Mouse (Mus musculus) liver, embryonic 16.5 days (tissue): ENCODE data around the gene Fbxo6. TPM values are rescaled to one million over a fixed set of nuclear protein-coding genes. Genes with fewer than 3 reads are reported as not detected.

Experiments used
- ATAC-seq: fragments of 200-750 bp; cut with Nextera tagmentation; 2 replicates; pipeline ENCODE4 v1.8.0; 2017; ENCODE audit warnings: low read depth, mild to moderate bottlenecking, moderate number of reproducible peaks, moderate library complexity
- H3K27ac ChIP-seq: fragments of 300-500 bp; sonication (generic); 2 replicates; pipeline ENCODE4 v1.5.1; 2014; ENCODE audit warnings: mild to moderate bottlenecking, low read length
- H3K27me3 ChIP-seq: fragments of 300-500 bp; sonication (generic); 2 replicates; pipeline ENCODE4 v1.6.1; 2014; ENCODE audit warnings: low read depth, low read length, mixed read lengths; ENCODE audit not compliant: control insufficient read depth, insufficient read depth
- H3K36me3 ChIP-seq: fragments of 300-500 bp; sonication (generic); 2 replicates; pipeline ENCODE4 v1.6.1; 2014; ENCODE audit warnings: mild to moderate bottlenecking; ENCODE audit not compliant: control insufficient read depth, insufficient read depth
- H3K4me1 ChIP-seq: fragments of 300-500 bp; sonication (generic); 2 replicates; pipeline ENCODE4 v1.6.1; 2014; ENCODE audit warnings: low read depth, low read length, mixed read lengths; ENCODE audit not compliant: control insufficient read depth
- H3K4me2 ChIP-seq: fragments of 300-500 bp; sonication (generic); 2 replicates; pipeline ENCODE4 v1.6.1; 2014; ENCODE audit warnings: low read depth, low read length, mixed read lengths
- H3K4me3 ChIP-seq: fragments of 300-500 bp; sonication (generic); 2 replicates; pipeline ENCODE4 v1.5.1; 2014; ENCODE audit warnings: low read depth, mild to moderate bottlenecking, low read length
- H3K9ac ChIP-seq: fragments of 300-500 bp; sonication (generic); 2 replicates; pipeline ENCODE4 v1.6.1; 2014; ENCODE audit warnings: low read depth, low read length
- H3K9me3 ChIP-seq: fragments of 300-500 bp; sonication (generic); replicated peaks from 2 replicates; pipeline ENCODE4 v1.6.1; 2016; ENCODE audit warnings: low read length; ENCODE audit not compliant: control insufficient read depth
- WGBS: fragments of 180-500 bp; shearing (Covaris S2); extraction: QIAGEN DNeasy Blood & Tissue Kit; methylation state at CpG from one replicate; pipeline ENCODE4 v1.1.7; 2014; ENCODE audit not compliant: insufficient replicate concordance; 5-methylcytosine and 5-hydroxymethylcytosine counted together
- polyA plus RNA-seq: library from polyadenylated mRNA; unstranded; fragments of >200 nt; fragmentation: Nextera tagmentation; extraction: Ambion mirVana; gene quantifications from 2 replicates; pipeline ENCODE4 v1.2.1, GENCODE M21; 2015

Gene Fbxo6
- polyA plus RNA-seq, 1 experiment from 2014 or later = 11.4 TPM

- H3K4me1 ChIP-seq = peaks cover 13% of the 10 kb centered on the region
- H3K9ac ChIP-seq = no peak overlapping the region
- no peak overlapping the region for H3K4me2 ChIP-seq
- H3K4me3 ChIP-seq = no peak overlapping the region
- H3K27me3 ChIP-seq = peaks cover 21% of the 10 kb centered on the region
- H3K9me3 ChIP-seq = no peaks in the 10 kb centered on the region
- ATAC-seq = no peak
- H3K36me3 ChIP-seq = no peaks in the 10 kb centered on the region
- H3K27ac ChIP-seq = no peak overlapping the region
- 57% methylated on average over 8 of the region's 8 CpGs for WGBS
These were observed 14.4 kb downstream of the Fbxo6 start for GRCm38 (mm10) chr4:148137503-148137902.

- H3K4me3 ChIP-seq = no peak overlapping the region
- no peak overlapping the region for H3K9ac ChIP-seq
- H3K36me3 ChIP-seq = no peaks in the 10 kb centered on the region
- no peaks in the 10 kb centered on the region for H3K9me3 ChIP-seq
- H3K4me2 ChIP-seq = no peak overlapping the region
- no peak overlapping the region for H3K27ac ChIP-seq
- H3K27me3 ChIP-seq = peaks cover 46% of the 10 kb centered on the region
- WGBS = 16% methylated on average over 8 of the region's 8 CpGs
- peaks cover 5% of the 10 kb centered on the region for H3K4me1 ChIP-seq
- no peak for ATAC-seq
These were observed 17.0 kb downstream of the Fbxo6 start for GRCm38 (mm10) chr4:148134988-148135387.

- ATAC-seq = no peak
- Histone ChIP-seq H3K27me3 (peaks cover 50% of the 10 kb centered on the region), H3K4me2 (no peak overlapping the region), H3K27ac (no peak overlapping the region), H3K9ac (no peak overlapping the region), H3K4me3 (no peak overlapping the region), H3K36me3 (no peaks in the 10 kb centered on the region), H3K4me1 (no peaks in the 10 kb centered on the region; the same call in 1 of the 2 replicates), H3K9me3 (no peaks in the 10 kb centered on the region)
- 3% methylated on average over 21 of the region's 21 CpGs for WGBS
These were observed 20.4 kb downstream of the Fbxo6 start for GRCm38 (mm10) chr4:148131497-148132081.

GRCm38 (mm10) chr4:148130561-148131413 lies 21.2 kb downstream of the Fbxo6 start, which contains the start of gene Draxin:
Gene Draxin, minus strand, starts transcription at chr4:148130698.
- no peaks in the 10 kb centered on the region; the same call in 1 of the 2 replicates for H3K4me1 ChIP-seq
- H3K27ac ChIP-seq = no peak within 1 kb of the TSS
- H3K36me3 ChIP-seq = no peaks in the 10 kb centered on the region
- no peaks in the 10 kb centered on the region for H3K9me3 ChIP-seq
- ATAC-seq = peak; percentile 37
- H3K4me2 ChIP-seq = peak within 1 kb of the TSS; percentile 37
- H3K9ac ChIP-seq = no peak within 1 kb of the TSS
- WGBS = 2% methylated on average over 70 of the region's 87 CpGs
- peaks cover 50% of the 10 kb centered on the region for H3K27me3 ChIP-seq
- H3K4me3 ChIP-seq = peak within 1 kb of the TSS; percentile 36

- no peaks in the 10 kb centered on the region for H3K9me3 ChIP-seq
- no peak within 1 kb of the TSS for H3K27ac ChIP-seq
- WGBS = 1% methylated on average over 17 of the region's 18 CpGs
- H3K4me3 ChIP-seq = peak within 1 kb of the TSS; percentile 36
- peaks cover 50% of the 10 kb centered on the region for H3K27me3 ChIP-seq
- H3K9ac ChIP-seq = no peak within 1 kb of the TSS
- no peaks in the 10 kb centered on the region for H3K36me3 ChIP-seq
- peak within 1 kb of the TSS; percentile 37 for H3K4me2 ChIP-seq
- no peaks in the 10 kb centered on the region; the same call in 1 of the 2 replicates for H3K4me1 ChIP-seq
- no peak for ATAC-seq
These were observed 21.8 kb downstream of the Fbxo6 start, which contains the start of gene Mad2l2 for GRCm38 (mm10) chr4:148130133-148130532. Gene Mad2l2, plus strand, starts transcription at chr4:148130384.

- Histone ChIP-seq H3K9ac (no peak overlapping the region), H3K36me3 (no peaks in the 10 kb centered on the region), H3K4me3 (no peak overlapping the region), H3K27ac (no peak overlapping the region), H3K9me3 (no peaks in the 10 kb centered on the region), H3K4me2 (no peak overlapping the region), H3K27me3 (peaks cover 50% of the 10 kb centered on the region), H3K4me1 (no peaks in the 10 kb centered on the region; the same call in 1 of the 2 replicates)
- WGBS = 23% methylated on average over 2 of the region's 2 CpGs
- ATAC-seq = no peak
These were observed 23.3 kb downstream of the Fbxo6 start for GRCm38 (mm10) chr4:148128672-148129071.

- Histone ChIP-seq H3K27me3 (peaks cover 50% of the 10 kb centered on the region), H3K4me1 (no peaks in the 10 kb centered on the region; the same call in 1 of the 2 replicates), H3K27ac (no peak overlapping the region), H3K4me2 (no peak overlapping the region), H3K4me3 (no peak overlapping the region), H3K9me3 (no peaks in the 10 kb centered on the region), H3K36me3 (no peaks in the 10 kb centered on the region), H3K9ac (no peak overlapping the region)
- no peak for ATAC-seq
- WGBS = 34% methylated on average over 1 of the region's 1 CpGs
These were observed 23.7 kb downstream of the Fbxo6 start for GRCm38 (mm10) chr4:148128241-148128640.

- ATAC-seq = no peak
- Histone ChIP-seq H3K9ac (no peak overlapping the region), H3K9me3 (no peaks in the 10 kb centered on the region), H3K27ac (no peak overlapping the region), H3K4me3 (no peak overlapping the region), H3K4me1 (no peaks in the 10 kb centered on the region), H3K27me3 (0 out of 2 replicates have a peak, but pooled peaks cover under 1% of the 10 kb centered on the region), H3K4me2 (no peak overlapping the region), H3K36me3 (no peaks in the 10 kb centered on the region)
- WGBS = 60% methylated on average over 3 of the region's 3 CpGs
These were observed 29.3 kb downstream of the Fbxo6 start for GRCm38 (mm10) chr4:148122694-148123066.
